Mouse (Mus musculus) kidney, adult 9 months (tissue): Measurements from ENCODE around the gene Lif.

Source experiments
- DNase-seq: peaks from one replicate; pipeline ENCODE4 v3.0.0; 2022

Lif gene

DNA sequence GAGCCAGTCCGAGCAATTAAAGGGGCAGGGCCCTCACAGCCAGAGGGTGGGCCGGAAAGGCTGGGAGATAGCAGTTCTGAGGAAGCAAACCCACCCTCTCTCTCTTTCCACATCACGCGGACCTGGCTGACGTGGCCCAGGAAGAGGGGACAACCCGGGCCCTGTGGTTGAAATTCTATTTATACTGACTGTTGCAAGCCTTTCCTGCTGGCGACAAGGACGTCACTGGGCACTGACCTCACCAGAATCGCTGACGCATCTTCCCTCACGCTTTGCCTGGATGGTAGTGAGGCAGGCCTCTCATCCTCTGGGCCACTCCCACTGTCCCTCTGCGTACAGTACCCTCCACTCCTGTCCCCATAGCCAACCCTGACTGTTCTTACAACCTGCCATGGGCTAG is 24.7 kb upstream of the Lif start:
- DNase-seq: no peak

DNA sequence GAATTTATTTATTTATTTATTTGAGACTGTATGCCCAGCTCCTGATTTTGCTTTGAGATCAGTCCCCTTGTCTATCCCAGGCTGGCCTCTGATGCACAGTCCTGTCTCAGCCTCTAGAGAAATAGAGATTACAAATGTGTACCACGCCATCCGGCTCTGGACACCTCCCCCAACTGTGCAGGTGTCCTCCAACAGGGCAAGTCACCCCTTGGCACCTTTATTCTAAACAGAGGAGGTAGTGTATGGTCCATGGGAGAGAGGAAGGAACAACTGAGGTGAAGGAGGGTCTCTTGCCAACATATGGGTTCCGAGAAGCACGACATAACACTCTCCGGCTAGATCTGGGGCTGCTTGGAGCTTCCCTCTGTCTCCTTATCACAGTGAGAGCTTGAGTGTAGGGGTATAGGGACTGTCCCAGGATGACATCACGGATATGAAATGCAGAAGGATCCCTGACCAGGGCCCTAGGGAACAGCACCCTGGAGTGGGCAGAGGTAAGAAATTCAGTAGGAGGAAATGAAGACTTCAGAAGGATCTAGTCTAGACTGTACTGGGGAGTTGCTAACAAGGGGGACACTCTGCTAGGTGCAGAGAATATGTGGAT is 22.2 kb upstream of the Lif start:
- DNase-seq: no peak

DNA sequence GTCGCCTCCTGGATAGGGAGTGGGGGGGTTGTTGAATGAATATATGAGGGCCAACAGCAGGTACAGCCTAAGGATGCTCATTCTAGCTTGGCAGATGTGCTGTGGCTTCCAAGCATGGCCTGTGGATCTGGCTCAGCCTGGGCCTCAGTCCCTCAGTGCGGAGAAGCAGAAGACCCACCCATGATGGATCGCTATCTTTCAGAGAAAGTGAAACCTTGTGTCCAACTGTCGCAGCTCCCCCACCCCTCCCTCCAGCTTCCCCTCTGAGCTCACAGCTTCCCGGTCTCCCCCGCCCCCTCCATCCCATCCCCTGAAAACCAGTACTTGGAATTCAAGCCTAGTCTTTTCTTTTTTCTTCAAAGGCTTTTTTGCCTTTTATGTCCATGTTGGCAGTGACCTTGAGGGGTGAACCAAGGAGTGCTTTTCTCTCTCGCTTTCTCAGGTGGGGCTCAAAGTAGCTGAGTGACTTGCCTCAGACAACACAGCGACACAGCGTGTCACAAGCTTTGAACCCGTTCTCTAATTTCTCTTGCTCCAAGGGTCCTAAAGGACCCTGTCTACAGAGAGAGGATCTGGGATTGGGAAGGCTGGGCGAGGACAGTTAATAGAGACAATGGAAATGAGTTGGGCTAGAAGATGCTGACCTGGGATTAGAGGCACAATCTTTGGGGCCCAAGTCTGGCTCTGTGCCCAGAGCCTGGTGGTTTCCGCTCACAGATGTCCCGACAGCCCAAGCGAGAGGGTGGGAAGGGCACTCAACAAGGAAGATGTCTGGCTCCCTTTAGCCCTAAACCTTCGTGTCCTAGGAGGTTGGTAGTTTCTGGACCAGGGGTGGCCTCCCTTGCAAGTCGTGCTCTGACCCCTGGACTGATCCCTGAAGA is 21.5 kb upstream of the Lif start, which contains the start of gene Osm:
Gene Osm (plus strand): TSS at position 756 of the 881 bp plus-strand sequence.
- no peak for DNase-seq

DNA sequence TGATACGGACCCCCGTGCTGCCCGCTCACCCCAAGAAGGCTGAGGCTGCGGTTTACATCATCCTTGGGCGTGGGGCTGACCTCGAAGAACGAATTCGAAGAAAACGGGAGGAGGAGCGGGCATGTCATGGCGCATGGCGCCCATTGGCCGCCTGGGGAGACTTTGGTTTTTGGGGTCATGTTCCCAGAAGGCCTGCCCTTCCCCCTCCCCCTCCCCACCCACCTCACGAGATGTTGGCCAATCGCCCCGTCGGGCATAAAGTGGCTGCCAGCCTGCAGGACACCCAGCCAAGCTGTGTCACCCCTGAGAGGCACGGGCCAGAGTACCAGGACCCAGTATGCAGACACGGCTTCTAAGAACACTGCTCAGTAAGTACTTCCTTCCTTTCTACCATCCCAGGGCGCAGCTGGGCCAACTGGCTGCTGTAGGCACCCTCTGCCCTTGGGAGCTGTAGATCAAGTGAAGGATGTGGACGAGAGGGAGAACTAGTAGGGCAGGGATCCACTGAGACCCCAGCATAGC is 20.8 kb upstream of the Lif start:
- no peak for DNase-seq

DNA sequence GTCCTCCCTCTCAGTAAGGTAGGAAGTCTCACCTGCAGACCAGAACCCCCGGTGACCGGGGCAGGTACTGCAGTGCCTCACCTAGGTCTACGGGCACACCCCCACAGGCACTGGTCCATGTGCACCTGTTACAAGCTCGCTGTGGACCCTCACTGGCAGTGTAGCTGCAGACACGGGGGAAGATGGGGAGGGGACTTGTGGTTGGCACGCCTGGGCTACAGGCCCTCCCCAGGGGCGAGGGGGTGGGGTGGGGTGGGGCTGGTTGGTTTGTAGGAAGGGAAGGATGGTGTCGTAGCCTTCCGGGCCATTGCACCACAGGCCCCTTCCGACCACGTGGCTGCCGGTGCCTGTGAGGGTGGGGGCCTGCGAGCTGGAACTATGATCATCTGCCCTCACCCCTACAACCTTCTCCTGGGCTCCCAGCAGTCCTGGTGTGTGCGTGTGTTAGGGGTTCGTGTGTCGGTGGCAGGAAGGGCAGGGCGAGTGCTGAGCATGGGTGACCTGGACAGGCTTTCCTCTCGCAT is 19.9 kb upstream of the Lif start:
- DNase-seq: no peak

DNA sequence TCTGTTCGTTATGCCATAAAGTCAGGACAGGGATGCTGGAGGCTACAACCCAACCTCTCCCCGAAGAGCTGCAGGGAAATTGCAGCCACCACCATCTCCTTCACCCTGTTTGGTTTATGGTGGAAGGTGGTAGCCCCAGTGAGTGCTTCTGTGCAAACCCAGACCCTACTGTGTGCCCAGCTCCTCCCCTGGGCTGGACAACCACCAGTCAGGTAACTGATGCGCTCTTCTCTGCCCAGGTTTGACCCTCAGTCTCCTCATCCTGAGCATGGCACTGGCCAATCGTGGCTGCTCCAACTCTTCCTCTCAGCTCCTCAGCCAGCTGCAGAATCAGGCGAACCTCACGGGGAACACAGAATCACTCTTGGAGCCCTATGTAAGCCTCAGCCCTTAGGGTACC is 19.2 kb upstream of the Lif start:
- DNase-seq: no peak

DNA sequence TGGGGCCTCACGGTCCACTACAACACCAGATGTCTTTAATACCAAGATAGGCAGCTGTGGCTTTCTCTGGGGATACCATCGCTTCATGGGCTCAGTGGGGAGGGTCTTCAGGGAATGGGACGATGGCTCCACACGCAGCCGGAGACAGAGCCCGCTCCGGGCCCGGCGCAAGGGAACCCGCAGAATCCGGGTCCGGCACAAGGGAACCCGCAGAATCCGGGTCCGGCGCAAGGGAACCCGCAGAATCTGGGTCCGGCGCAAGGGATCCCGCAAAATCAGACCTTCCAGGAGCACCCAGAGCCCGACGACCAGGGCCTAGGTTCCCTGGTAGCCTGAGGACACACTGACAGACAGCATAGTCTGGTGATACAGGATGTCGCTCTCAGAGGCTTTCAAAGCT is 17.7 kb upstream of the Lif start:
- no peak for DNase-seq

DNA sequence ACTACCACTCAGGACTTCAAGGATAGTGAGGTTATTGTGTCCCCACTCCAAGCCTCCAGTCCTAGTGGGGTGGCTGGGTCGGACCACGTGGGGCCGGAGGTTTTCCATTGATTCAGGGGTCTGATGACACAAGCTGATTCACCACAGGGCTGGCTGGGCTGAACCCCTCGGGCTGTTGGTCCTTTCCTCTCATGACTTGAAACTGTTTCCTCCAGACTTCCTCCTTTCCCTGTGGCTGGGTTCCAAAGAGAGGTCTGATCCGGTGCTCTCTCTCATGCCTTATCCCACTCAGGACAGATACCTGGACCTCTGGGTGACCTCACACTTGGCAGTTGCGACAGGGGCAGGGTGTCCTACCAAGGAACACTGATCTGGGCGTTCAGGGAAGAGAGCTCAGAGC is 17.2 kb upstream of the Lif start:
- no peak for DNase-seq

DNA sequence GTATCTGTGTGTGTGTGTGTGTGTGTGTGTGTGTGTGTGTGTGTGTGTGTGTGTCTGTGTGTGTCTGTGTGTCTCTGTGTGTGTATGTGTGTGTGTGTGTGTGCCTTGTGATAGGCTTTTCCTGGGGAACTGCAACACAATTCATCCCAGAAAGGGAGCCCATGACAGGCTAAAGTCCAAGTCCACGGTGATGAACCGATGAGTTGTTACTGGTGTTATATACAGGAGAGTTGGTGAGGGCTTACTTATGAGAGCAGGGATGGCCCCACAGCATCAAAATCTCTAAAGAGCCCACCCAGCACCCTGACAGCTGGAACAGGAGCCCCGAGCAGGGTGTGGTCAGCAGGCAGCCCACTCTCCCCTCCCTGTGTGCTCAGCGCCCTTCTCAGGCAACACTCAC is 16.2 kb upstream of the Lif start:
- no peak for DNase-seq

DNA sequence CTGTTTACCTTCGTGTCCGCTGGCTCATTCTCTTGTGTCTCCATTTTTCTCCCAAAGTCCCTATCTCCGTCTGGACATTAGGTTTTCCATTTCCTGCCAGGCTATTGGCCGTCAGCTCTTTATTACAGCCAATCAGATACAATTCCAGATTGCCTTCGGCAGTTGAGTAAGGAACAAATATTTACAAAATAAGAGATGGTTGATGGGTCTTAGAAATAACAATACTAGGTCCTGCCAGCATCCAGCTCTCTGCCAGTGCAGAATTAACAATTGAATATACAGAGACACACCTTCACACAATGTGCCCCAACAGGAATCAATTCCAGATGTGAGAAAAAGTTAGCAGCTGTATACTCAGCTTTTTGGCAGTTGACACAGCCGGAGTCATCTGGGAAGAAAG is 11.2 kb upstream of the Lif start:
- DNase-seq: no peak

DNA sequence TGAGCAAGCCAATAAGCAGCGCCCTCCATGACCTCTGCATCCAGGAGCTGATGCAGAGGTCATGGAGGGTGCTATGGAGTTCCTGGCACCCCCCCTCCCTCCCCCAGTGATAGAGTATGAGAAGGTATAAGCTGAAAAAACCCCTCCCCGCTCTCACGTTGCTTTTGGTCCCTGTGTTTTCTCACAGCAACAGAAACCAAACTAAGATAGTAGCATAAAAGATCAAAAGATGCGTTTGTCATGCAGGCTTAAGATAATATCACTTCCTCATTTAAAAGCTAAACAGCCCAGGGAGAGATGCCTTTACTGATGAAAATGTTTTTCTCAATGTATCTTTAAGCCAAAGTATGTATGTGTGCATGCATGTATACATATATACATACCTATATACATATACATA is 10.7 kb upstream of the Lif start:
- DNase-seq: no peak

DNA sequence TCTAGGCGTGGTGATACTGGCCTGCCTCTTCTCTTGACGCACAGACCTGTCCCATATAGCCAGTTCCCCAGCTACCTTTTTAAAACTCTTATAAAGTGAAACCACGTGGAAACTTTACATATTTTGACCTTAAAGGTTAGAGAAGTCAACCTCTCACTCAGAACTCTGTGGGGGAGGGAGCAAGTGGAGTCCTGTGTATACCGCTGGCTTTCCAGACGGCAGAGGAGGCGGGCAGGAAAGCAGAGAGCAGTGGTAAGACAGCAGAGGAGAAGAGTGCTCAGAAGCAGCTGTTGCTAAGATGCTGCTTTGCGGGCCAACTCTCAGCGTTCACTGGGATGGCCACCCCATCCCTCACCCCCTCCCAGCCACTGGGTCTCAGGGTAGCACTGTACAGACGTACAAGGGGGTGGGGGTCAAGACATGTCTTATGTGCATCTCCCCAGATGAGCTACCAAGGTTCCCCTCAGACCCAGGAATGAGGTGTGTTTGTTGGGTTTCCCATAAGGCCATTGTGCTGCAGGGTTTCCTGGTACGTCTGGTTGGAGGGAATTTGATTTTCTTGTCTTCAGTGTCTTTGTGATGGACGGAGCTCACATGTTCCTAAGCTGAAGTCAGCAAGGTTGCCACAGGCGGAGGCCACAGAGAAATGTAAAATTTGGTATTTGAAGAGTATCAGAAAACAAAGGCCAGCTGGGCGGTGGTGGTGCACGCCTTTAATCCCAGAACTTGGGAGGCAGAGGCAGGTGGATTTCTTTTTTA is 10.0 kb upstream of the Lif start:
- no peak for DNase-seq

DNA sequence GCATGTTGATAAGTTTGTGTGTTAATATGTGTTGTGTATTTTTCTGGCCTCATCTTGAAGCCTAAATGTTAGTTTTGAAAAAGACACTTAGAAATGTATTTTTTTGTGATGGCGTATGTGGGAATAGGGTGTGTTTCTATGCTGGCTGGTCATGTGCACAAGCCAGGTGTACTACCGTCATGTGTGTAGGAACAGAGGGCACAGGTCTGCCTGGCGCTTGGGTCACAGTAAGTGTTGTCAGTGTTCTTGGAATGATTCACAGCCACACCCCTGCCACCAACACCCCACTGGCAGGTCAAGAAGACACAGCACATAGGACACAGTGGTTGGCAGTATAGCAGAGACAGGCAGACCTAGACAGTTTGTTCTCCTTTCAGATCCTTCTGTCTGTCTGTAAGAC is 8.2 kb upstream of the Lif start:
- DNase-seq: no peak

DNA sequence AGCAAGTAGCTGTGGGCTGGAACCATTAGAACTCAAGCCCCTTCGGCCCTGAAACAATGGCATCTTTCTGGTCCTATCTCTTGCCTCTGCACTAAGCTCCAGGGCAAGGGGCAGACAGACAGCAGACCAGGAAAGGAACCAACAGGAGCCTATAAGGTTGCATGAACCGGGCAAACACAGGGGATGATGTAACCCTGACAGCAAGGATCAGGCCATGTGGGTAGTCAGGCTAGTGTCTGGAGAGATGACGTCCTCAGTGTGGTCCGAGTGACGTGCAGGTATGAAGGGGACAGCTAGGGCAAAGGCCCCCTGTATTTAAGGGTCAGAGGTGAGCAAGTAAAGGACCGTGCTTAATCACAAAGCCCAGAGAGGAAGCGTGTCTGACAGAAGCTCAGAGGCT is 7.1 kb upstream of the Lif start:
- no peak for DNase-seq

DNA sequence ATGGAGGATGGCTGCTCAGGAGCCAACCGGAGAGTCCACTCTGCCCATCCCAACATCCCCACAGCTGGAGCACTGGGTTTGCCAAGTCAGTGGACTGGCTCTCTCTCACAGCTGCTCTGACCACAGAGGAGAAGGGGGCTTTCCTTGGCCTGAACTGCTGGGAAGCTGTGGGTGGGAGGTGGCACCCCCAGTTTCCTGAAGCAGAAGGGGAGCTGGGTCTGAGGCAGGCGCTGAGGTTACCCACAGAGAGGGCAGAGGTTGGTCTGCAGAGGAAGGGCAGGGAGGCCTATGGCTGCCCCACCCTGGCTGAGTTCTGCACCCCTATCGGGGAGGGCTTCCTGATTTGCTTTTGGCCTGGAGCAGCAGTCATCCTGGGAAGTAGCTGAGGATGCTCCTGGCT is 6.0 kb upstream of the Lif start:
- no peak for DNase-seq

DNA sequence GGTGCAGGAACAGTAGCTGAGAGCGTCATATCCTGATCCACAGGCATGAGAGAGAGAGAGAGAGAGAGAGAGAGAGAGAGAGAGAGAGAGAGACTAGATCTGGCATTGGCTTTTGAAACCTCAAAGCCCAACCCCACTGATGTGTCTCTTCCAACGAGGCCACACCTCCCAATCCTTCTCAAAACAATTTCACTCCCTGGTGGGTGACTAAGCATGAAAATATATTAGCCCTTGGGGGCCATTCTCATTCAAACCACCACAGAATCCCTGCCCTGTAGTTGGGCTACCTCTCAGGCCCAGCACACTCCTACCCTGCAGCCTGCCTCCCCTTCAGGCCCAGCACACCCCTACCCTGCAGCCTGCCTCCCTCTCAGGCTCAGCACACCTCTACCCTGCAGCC is 4.5 kb upstream of the Lif start:
- no peak for DNase-seq

DNA sequence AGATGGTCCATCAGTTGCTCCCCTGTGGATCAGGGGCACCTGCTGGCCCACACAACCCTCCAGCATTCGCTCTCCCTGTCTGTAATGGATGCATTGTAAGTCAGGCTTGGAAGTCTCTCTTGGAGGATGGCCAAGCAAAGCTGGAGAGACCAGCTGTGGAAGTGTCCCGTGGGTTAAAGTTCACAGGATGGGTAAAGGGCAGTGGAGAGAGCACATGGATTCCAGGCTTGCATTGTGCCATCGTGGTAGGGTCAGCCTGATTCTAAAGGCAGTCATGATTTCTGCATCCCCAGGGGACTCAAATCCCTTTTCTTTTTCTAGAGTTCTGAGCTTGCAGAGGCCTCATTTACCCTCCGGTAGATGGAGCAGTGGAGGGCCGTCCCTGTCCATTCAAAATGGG is 399 bp downstream of the Lif start:
- DNase-seq: peak; percentile 89

DNA sequence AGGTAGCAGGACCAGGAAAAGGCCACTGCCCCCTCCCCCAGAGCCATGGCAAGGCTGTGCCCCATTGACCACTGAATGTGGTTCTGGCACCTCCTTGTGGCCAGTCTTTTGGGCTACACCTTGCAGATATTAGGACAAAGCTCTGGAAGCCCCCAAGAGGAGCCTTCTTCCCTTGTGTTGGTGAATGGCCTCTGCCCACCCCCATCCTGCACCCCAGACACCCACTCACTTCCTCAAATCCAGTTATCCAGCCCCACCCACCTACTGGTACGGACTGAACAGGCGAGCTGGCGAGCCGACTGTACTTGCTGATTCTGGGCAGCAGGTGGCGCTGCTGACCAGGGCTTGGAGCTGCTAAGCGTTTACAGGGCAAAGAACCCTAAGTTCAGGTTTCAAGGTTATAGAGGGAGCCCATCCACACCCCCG is 1.3 kb downstream of the Lif start:
- DNase-seq: peak; percentile 85

DNA sequence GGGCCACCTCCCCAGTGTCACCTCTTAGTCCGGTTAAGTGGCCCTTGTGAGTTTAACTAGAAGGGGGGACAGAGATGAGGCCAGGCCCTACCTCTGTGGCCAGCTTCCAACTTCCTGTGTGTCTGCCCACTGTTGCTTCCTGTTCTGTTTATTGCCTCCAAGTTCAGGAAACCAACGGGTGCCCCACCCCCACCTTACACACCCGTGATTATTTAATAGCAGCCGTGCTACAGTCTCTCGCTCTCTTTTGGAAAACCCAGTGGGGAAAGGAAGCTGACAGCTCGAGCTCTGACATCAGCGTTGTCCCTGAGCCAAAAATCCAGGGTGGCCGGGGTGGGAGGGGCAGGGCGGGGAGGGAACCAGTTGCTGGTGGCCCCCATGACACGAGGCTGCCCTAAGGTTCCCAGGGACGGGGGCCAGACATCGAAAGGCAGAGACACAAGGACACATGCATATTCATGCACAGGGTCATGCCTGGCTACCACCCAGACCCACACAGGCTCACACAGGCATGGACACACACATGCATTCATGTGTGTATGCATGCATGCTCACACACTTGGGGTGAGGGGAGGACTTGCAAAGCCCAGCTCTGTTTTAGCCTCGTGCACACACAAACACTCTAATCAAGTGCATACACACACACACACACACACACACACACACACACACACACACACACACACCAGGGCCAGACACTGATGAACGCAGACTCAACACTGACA is 3.3 kb downstream of the Lif start:
- peak; percentile 58 for DNase-seq

DNA sequence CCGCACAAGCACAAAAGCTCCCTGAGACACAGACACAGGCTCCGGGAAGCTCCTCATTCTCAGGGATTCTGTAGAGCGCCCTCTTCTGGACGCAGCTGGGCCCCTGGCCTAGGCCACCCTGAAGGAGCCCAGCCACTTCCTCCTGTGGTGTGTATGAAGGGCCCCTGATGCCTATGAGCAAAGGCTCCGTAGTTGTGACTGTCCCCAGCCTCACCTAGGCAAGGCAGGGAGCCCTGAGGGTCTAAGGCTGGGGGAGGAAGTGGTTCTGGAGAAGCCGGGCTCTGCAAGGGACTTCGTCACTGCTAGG is 3.8 kb downstream of the Lif start:
- peak; percentile 64 for DNase-seq

DNA sequence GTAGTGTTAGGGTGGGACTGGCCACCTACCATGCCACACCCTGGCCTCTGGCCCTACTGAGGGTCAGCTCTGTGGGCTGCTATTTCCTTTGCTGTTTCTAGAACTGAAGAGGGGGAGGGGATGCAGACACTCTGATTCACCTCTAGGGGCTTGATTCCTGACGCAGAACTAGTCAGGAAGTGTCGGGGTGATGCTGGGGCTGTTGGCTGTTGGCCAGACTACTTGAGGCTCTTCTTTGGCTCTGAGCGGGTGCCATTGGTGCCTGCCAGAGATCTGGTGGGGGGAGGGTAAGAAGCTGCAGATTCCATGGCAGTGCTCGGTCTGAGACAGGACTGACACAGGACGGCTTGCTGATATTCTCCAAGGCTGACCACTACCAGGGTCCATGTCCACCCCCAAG is 4.6 kb downstream of the Lif start:
- peak; percentile 40 for DNase-seq

DNA sequence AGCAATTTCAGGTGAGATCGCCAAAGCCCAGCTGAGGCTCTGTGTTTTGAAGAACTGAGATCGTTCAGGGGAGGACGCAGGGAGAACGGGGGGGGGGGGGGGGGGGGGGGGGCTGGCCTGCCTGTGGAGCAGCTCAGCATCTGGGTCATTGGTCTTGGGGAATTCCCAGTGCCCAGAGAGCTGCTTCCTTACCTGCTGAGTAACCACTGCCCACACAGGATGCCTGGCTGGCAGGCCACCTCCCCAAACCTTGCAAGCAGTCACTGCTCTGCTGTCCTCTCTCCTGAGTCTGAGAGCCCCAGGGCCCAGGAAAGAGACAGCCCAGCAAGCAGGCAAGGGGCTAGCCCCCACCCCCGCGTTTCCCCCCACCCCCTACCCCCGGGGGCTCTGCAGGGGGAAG is 5.5 kb downstream of the Lif start:
- no peak for DNase-seq

DNA sequence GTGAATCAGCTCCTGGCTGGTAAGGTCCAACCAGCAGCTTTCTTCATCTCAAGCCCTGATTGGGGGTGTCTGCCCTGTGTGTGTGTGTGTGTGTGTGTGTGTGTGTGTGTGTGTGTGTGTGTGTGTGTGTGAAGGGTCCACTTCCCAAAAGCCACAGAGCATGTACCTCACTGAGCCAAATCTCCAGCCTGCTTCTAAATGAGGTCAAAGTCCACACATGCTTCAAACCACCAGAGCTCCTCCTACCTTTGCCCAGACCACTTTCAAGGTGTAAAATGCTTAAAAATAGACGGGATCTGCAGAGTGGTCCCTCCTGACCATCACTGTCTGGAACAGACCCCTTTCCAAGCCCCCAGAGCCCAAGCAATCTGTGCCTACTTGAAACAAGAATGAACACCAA is 5.9 kb downstream of the Lif start:
- DNase-seq: peak; percentile 74
